Mouse (Mus musculus): ENCODE data around the gene Ggta1. TPM values are rescaled to one million over a fixed set of nuclear protein-coding genes. Genes with fewer than 3 reads are reported as not detected.
A peak's percentile ranks its signal among the peaks of the same experiment; 100 is the strongest.

The Ggta1 gene
- polyA plus RNA-seq, 1 experiment from 2014 or later = 6.6 TPM

- Histone ChIP-seq H3K27ac (no peak overlapping the region), H3K4me1 (no peaks in the 10 kb centered on the region), H3K4me3 (no peak overlapping the region), H3K27me3 (ENCODE audit: low read depth, poor library complexity, severe bottlenecking) (no peaks in the 10 kb centered on the region), H3K9me3 (replicated peaks) (no peaks in the 10 kb centered on the region), H3K36me3 (no peaks in the 10 kb centered on the region)
- 55% methylated on average over 11 of the region's 11 CpGs for WGBS
- DNase-seq (ENCODE audit: low spot score) = peak; percentile 62
Measured at GRCm38 (mm10) chr2:35397590-35398173, 65.3 kb downstream of the Ggta1 start.

- H3K27ac ChIP-seq = no peak within 1 kb of the TSS
- H3K4me1 ChIP-seq = no peaks in the 10 kb centered on the region
- 79% methylated on average over 5 of the region's 5 CpGs for WGBS
- H3K4me3 ChIP-seq = no peak within 1 kb of the TSS
- no peaks in the 10 kb centered on the region for H3K9me3 ChIP-seq (replicated peaks)
- no peaks in the 10 kb centered on the region for H3K27me3 ChIP-seq (ENCODE audit: low read depth, poor library complexity, severe bottlenecking)
- no peaks in the 10 kb centered on the region for H3K36me3 ChIP-seq
- DNase-seq (ENCODE audit: low spot score) = no peak
Measured at GRCm38 (mm10) chr2:35397096-35397495, 65.9 kb downstream of the Ggta1 start, which contains the start of gene 4930402F06Rik. Gene 4930402F06Rik (minus strand): TSS chr2:35397175.

DNA sequence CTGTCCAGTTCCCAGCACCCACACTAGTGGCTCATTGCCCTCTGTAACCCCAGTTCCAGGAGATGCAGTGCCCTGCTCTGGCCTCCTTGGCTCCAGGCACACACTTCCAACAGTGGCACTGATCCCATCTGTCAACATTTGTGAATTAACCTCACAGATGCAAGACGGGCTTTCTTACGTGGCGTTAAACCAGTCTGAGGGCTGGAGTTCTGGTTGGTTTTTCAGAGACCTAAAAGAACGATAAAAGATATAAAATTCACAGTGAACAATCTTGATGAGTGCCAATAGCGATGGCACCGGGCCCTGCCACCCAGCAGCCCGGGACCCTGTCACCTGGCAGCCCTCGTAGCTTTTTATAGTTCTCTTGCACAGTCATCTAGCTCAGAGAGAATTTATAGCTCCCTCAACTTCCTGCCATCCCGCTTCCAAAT, 77.6 kb downstream of the Ggta1 start:
- Histone ChIP-seq H3K4me3 (no peak overlapping the region), H3K27me3 (ENCODE audit: low read depth, poor library complexity, severe bottlenecking) (no peaks in the 10 kb centered on the region), H3K36me3 (no peaks in the 10 kb centered on the region), H3K4me1 (peaks cover 6% of the 10 kb centered on the region), H3K9me3 (replicated peaks) (no peaks in the 10 kb centered on the region), H3K27ac (no peak overlapping the region)
- no peak for DNase-seq (ENCODE audit: low spot score)
- 68% methylated on average over 9 of the region's 9 CpGs for WGBS

- no peaks in the 10 kb centered on the region for H3K9me3 ChIP-seq (replicated peaks)
- DNase-seq (ENCODE audit: low spot score) = no peak
- H3K27ac ChIP-seq = no peak overlapping the region
- WGBS = 74% methylated on average over 9 of the region's 9 CpGs
- H3K4me1 ChIP-seq = no peaks in the 10 kb centered on the region
- no peak overlapping the region for H3K4me3 ChIP-seq
- no peaks in the 10 kb centered on the region for H3K27me3 ChIP-seq (ENCODE audit: low read depth, poor library complexity, severe bottlenecking)
- no peaks in the 10 kb centered on the region for H3K36me3 ChIP-seq
Measured at GRCm38 (mm10) chr2:35379306-35379705, 83.7 kb downstream of the Ggta1 start.

GRCm38 (mm10) chr2:35377600-35377999, 85.4 kb downstream of the Ggta1 start:
- Histone ChIP-seq H3K9me3 (replicated peaks) (no peaks in the 10 kb centered on the region), H3K27me3 (ENCODE audit: low read depth, poor library complexity, severe bottlenecking) (no peaks in the 10 kb centered on the region), H3K36me3 (no peaks in the 10 kb centered on the region), H3K27ac (no peak overlapping the region), H3K4me3 (no peak overlapping the region), H3K4me1 (no peaks in the 10 kb centered on the region)
- 62% methylated on average over 6 of the region's 6 CpGs for WGBS
- DNase-seq (ENCODE audit: low spot score) = no peak

- H3K27me3 ChIP-seq (ENCODE audit: low read depth, poor library complexity, severe bottlenecking) = no peaks in the 10 kb centered on the region
- H3K27ac ChIP-seq = no peak overlapping the region
- H3K9me3 ChIP-seq (replicated peaks) = no peaks in the 10 kb centered on the region
- WGBS = 18% methylated on average over 3 of the region's 3 CpGs
- H3K36me3 ChIP-seq = no peaks in the 10 kb centered on the region
- peak; percentile 47 for DNase-seq (ENCODE audit: low spot score)
- H3K4me1 ChIP-seq = no peaks in the 10 kb centered on the region
- no peak overlapping the region for H3K4me3 ChIP-seq
Measured at GRCm38 (mm10) chr2:35373003-35373402, 90.0 kb downstream of the Ggta1 start.

DNA sequence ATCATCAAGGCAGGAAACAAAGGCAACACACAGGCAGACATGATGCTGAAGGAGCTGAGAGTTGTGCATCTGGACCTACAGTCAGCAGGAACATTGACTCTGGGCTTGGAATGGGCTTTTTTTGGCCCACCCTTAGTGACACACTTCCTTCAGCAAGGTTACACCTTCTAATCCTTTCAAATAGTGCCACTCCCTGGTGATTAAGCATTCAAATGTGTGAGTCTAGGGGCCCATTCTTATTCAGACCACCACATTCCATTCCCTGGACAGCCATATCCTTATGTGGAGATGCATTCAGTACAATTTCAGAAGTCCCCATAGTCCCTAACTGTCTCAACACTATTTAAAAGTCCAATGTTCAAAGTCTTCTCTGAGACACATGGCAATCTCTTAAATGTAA, 92.3 kb downstream of the Ggta1 start:
- Histone ChIP-seq H3K4me3 (no peak overlapping the region), H3K27me3 (ENCODE audit: low read depth, poor library complexity, severe bottlenecking) (no peaks in the 10 kb centered on the region), H3K4me1 (no peaks in the 10 kb centered on the region), H3K27ac (no peak overlapping the region), H3K9me3 (replicated peaks) (no peaks in the 10 kb centered on the region), H3K36me3 (no peaks in the 10 kb centered on the region)
- DNase-seq (ENCODE audit: low spot score) = no peak

- DNase-seq (ENCODE audit: low spot score) = no peak
- no peaks in the 10 kb centered on the region for H3K4me1 ChIP-seq
- H3K4me3 ChIP-seq = no peak within 1 kb of the TSS
- 82% methylated on average over 2 of the region's 2 CpGs for WGBS
- H3K27ac ChIP-seq = no peak within 1 kb of the TSS
- H3K9me3 ChIP-seq (replicated peaks) = no peaks in the 10 kb centered on the region
- no peaks in the 10 kb centered on the region for H3K27me3 ChIP-seq (ENCODE audit: low read depth, poor library complexity, severe bottlenecking)
- no peaks in the 10 kb centered on the region for H3K36me3 ChIP-seq
Measured at GRCm38 (mm10) chr2:35367629-35368028, 95.4 kb downstream of the Ggta1 start, which contains the start of gene 4930568D16Rik. Gene 4930568D16Rik (minus strand): TSS chr2:35367729.

Other genes starting within 250 kb of the Ggta1 start
- 9.5 and 19.7 TPM in 2 replicates for gene Gsn, start 206.9 kb downstream of the Ggta1 start, polyA plus RNA-seq (2016; fragmentation: Nextera tagmentation; extraction: Ambion mirVana)
- gene Stom, start 126.3 kb downstream of the Ggta1 start, polyA plus RNA-seq (2016; fragmentation: Nextera tagmentation; extraction: Ambion mirVana) = 10.2 and 10.3 TPM in 2 replicates
- not detected in 2 replicates for gene 4930568D16Rik, start 95.5 kb downstream of the Ggta1 start, polyA plus RNA-seq (2016; fragmentation: Nextera tagmentation; extraction: Ambion mirVana)
- gene 4930402F06Rik, start 66.1 kb downstream of the Ggta1 start, polyA plus RNA-seq (2016; fragmentation: Nextera tagmentation; extraction: Ambion mirVana) = not detected in 2 replicates
- 44.0 and 49.7 TPM in 2 replicates for gene Dab2ip, start 95.0 kb upstream of the Ggta1 start, polyA plus RNA-seq (2016; fragmentation: Nextera tagmentation; extraction: Ambion mirVana)